Mouse (Mus musculus): ENCODE results near the gene A830018L16Rik. TPM values are rescaled to one million over a fixed set of nuclear protein-coding genes. Genes with fewer than 3 reads are reported as not detected.

A830018L16Rik gene
- 17.3 and 17.7 TPM in 2 replicates for polyA plus RNA-seq (2015; fragmentation: Nextera tagmentation; extraction: Ambion mirVana)

DNA sequence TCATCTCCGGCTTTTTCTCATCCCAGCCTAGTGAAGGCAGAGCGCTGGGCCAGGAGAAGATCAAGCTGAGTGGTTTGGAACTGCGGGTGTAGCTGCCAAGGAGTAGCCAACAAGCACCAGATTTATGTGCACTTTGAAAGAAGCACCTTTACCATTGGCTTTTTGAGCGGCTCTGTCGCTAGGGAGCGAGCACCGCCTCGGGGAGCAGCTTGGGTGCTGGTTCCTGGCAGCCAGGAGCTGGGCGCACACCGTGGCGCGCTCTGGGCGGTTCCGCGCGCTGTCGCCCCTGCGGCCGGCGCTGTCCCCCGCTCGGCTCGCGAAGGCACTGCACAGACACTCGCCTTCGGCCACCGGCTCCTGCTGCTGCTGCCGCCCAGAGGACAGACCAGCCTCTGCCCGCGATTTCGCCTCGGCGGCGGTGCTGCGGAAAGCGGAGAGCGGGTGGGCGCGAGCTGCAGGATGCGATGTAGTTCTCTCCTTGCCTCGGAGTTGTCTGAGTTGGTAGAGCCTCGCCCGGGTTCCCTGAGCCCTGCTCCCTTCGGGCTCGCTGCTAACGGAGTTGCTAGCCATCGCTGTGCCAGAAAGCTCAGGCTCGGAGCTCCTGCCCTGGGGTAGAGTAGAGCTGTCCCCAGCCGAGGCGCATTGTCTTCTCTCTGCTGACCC, at the start of gene A830018L16Rik:
TSS of gene A830018L16Rik (plus strand) at position 212 of the 663 bp plus-strand sequence.

